Mouse (Mus musculus): Measurements from ENCODE around the gene Malrd1. TPM values are rescaled to one million over a fixed set of nuclear protein-coding genes. Genes with fewer than 3 reads are reported as not detected.
A peak's percentile ranks its signal among the peaks of the same experiment; 100 is the strongest.

The Malrd1 gene
- not detected in 2 replicates for polyA plus RNA-seq (2016; fragmentation: Nextera tagmentation; extraction: Ambion mirVana)

GRCm38 (mm10) chr2:15526241-15526924 lies at the start of gene Malrd1:
Gene Malrd1, plus strand, starts transcription at chr2:15526479.
- no peak within 1 kb of the TSS for H3K27ac ChIP-seq
- H3K27me3 ChIP-seq, result no peaks in the 10 kb centered on the region
- no peak within 1 kb of the TSS for H3K4me2 ChIP-seq
- no peak for ATAC-seq (ENCODE audit: low FRiP score)
- H3K4me3 ChIP-seq (replicated peaks), result no peak within 1 kb of the TSS
- H3K4me1 ChIP-seq, result no peaks in the 10 kb centered on the region
- no peak within 1 kb of the TSS for H3K9ac ChIP-seq
- WGBS, result 89% methylated on average over 2 of the region's 2 CpGs
- H3K36me3 ChIP-seq (replicated peaks), result no peaks in the 10 kb centered on the region
- H3K9me3 ChIP-seq, result peaks cover 9% of the 10 kb centered on the region; the same call in 1 of the 2 replicates

GRCm38 (mm10) chr2:15538643-15539042 lies 12.4 kb downstream of the Malrd1 start:
- H3K27me3 ChIP-seq, result no peaks in the 10 kb centered on the region

GRCm38 (mm10) chr2:15613327-15613948 lies 87.2 kb downstream of the Malrd1 start:
- Histone ChIP-seq H3K4me2 (no peak overlapping the region), H3K9ac (no peak overlapping the region), H3K9me3 (no peaks in the 10 kb centered on the region), H3K27ac (no peak overlapping the region), H3K36me3 (replicated peaks) (no peaks in the 10 kb centered on the region), H3K4me1 (no peaks in the 10 kb centered on the region), H3K4me3 (replicated peaks) (no peak overlapping the region), H3K27me3 (no peaks in the 10 kb centered on the region)
- ATAC-seq (ENCODE audit: low FRiP score), result no peak
- 66% methylated on average over 4 of the region's 4 CpGs for WGBS

More at GRCm38 (mm10) chr2:15538643-15539042, 12.4 kb downstream of the Malrd1 start:
- Histone ChIP-seq H3K9ac (no peak overlapping the region), H3K36me3 (replicated peaks) (no peaks in the 10 kb centered on the region), H3K4me1 (no peaks in the 10 kb centered on the region), H3K4me3 (replicated peaks) (no peak overlapping the region), H3K27ac (no peak overlapping the region), H3K9me3 (no peaks in the 10 kb centered on the region), H3K4me2 (no peak overlapping the region)
- no peak for ATAC-seq (ENCODE audit: low FRiP score)
- 73% methylated on average over 1 of the region's 1 CpGs for WGBS

- Histone ChIP-seq H3K27me3 (no peaks in the 10 kb centered on the region), H3K4me3 (replicated peaks) (no peak overlapping the region), H3K9ac (no peak overlapping the region), H3K4me1 (no peaks in the 10 kb centered on the region), H3K36me3 (replicated peaks) (no peaks in the 10 kb centered on the region), H3K27ac (no peak overlapping the region), H3K4me2 (no peak overlapping the region), H3K9me3 (no peaks in the 10 kb centered on the region)
- WGBS, result 75% methylated on average over 5 of the region's 5 CpGs
- ATAC-seq (ENCODE audit: low FRiP score), result no peak
Measured at GRCm38 (mm10) chr2:15614026-15614425, 87.7 kb downstream of the Malrd1 start.

GRCm38 (mm10) chr2:15635761-15636160 lies 109.5 kb downstream of the Malrd1 start:
- no peaks in the 10 kb centered on the region for H3K4me1 ChIP-seq
- H3K9ac ChIP-seq, result no peak overlapping the region
- H3K36me3 ChIP-seq (replicated peaks), result no peaks in the 10 kb centered on the region
- H3K27me3 ChIP-seq, result no peaks in the 10 kb centered on the region
- no peak for ATAC-seq (ENCODE audit: low FRiP score)
- 79% methylated on average over 1 of the region's 1 CpGs for WGBS
- H3K27ac ChIP-seq, result no peak overlapping the region
- H3K4me3 ChIP-seq (replicated peaks), result no peak overlapping the region
- H3K4me2 ChIP-seq, result no peak overlapping the region
- H3K9me3 ChIP-seq, result no peaks in the 10 kb centered on the region

- Histone ChIP-seq H3K36me3 (replicated peaks) (no peaks in the 10 kb centered on the region), H3K9ac (no peak overlapping the region), H3K27me3 (no peaks in the 10 kb centered on the region), H3K27ac (no peak overlapping the region), H3K4me3 (replicated peaks) (no peak overlapping the region), H3K4me2 (no peak overlapping the region), H3K4me1 (no peaks in the 10 kb centered on the region), H3K9me3 (no peaks in the 10 kb centered on the region)
- ATAC-seq (ENCODE audit: low FRiP score), result no peak
- 85% methylated on average over 1 of the region's 1 CpGs for WGBS
Measured at GRCm38 (mm10) chr2:15643864-15644263, 117.6 kb downstream of the Malrd1 start.

- H3K4me3 ChIP-seq (replicated peaks), result no peak overlapping the region
- WGBS, result 24% methylated on average over 1 of the region's 1 CpGs
- H3K27me3 ChIP-seq, result no peaks in the 10 kb centered on the region
- no peaks in the 10 kb centered on the region for H3K9me3 ChIP-seq
- H3K4me2 ChIP-seq, result no peak overlapping the region
- peak; percentile 57; the same call in 1 of the 2 replicates for ATAC-seq (ENCODE audit: low FRiP score)
- H3K4me1 ChIP-seq, result no peaks in the 10 kb centered on the region
- H3K27ac ChIP-seq, result no peak overlapping the region
- H3K36me3 ChIP-seq (replicated peaks), result no peaks in the 10 kb centered on the region
- no peak overlapping the region for H3K9ac ChIP-seq
Measured at GRCm38 (mm10) chr2:15656388-15656787, 130.1 kb downstream of the Malrd1 start.

GRCm38 (mm10) chr2:15702977-15703376 lies 176.7 kb downstream of the Malrd1 start:
- H3K36me3 ChIP-seq (replicated peaks), result no peaks in the 10 kb centered on the region
- H3K9ac ChIP-seq, result no peak overlapping the region
- WGBS, result 84% methylated on average over 3 of the region's 3 CpGs
- no peak overlapping the region for H3K4me2 ChIP-seq
- H3K4me3 ChIP-seq (replicated peaks), result no peak overlapping the region
- H3K4me1 ChIP-seq, result no peaks in the 10 kb centered on the region
- H3K27me3 ChIP-seq, result no peaks in the 10 kb centered on the region
- H3K9me3 ChIP-seq, result no peaks in the 10 kb centered on the region
- ATAC-seq (ENCODE audit: low FRiP score), result no peak
- H3K27ac ChIP-seq, result no peak overlapping the region

GRCm38 (mm10) chr2:15740945-15741344 lies 214.7 kb downstream of the Malrd1 start:
- H3K9me3 ChIP-seq, result no peaks in the 10 kb centered on the region
- WGBS, result 90% methylated on average over 1 of the region's 1 CpGs
- H3K36me3 ChIP-seq (replicated peaks), result no peaks in the 10 kb centered on the region
- no peaks in the 10 kb centered on the region for H3K4me1 ChIP-seq
- no peak overlapping the region for H3K4me2 ChIP-seq
- H3K9ac ChIP-seq, result no peak overlapping the region
- ATAC-seq (ENCODE audit: low FRiP score), result no peak
- no peak overlapping the region for H3K4me3 ChIP-seq (replicated peaks)
- H3K27ac ChIP-seq, result no peak overlapping the region
- no peaks in the 10 kb centered on the region for H3K27me3 ChIP-seq

- Histone ChIP-seq H3K4me1 (no peaks in the 10 kb centered on the region), H3K27ac (no peak overlapping the region), H3K27me3 (no peaks in the 10 kb centered on the region), H3K9me3 (no peaks in the 10 kb centered on the region), H3K4me3 (replicated peaks) (no peak overlapping the region), H3K4me2 (no peak overlapping the region), H3K9ac (no peak overlapping the region), H3K36me3 (replicated peaks) (no peaks in the 10 kb centered on the region)
- ATAC-seq (ENCODE audit: low FRiP score), result no peak
- WGBS, result 82% methylated on average over 4 of the region's 4 CpGs
Measured at GRCm38 (mm10) chr2:15744979-15745688, 218.9 kb downstream of the Malrd1 start.

GRCm38 (mm10) chr2:15784818-15785217 lies 258.5 kb downstream of the Malrd1 start:
- Histone ChIP-seq H3K36me3 (replicated peaks) (no peaks in the 10 kb centered on the region), H3K9ac (no peak overlapping the region), H3K9me3 (no peaks in the 10 kb centered on the region), H3K4me2 (no peak overlapping the region), H3K27me3 (no peaks in the 10 kb centered on the region), H3K4me3 (replicated peaks) (no peak overlapping the region), H3K27ac (no peak overlapping the region), H3K4me1 (no peaks in the 10 kb centered on the region)
- WGBS, result 89% methylated on average over 2 of the region's 2 CpGs
- ATAC-seq (ENCODE audit: low FRiP score), result no peak

GRCm38 (mm10) chr2:15815724-15816123 lies 289.4 kb downstream of the Malrd1 start:
- Histone ChIP-seq H3K4me2 (no peak overlapping the region), H3K9ac (no peak overlapping the region), H3K27me3 (no peaks in the 10 kb centered on the region), H3K36me3 (replicated peaks) (no peaks in the 10 kb centered on the region), H3K27ac (no peak overlapping the region), H3K4me1 (no peaks in the 10 kb centered on the region), H3K4me3 (replicated peaks) (no peak overlapping the region), H3K9me3 (no peaks in the 10 kb centered on the region)
- WGBS, result 63% methylated on average over 1 of the region's 1 CpGs
- ATAC-seq (ENCODE audit: low FRiP score), result no peak

All from forebrain, embryonic 12.5 days (tissue).